Mouse (Mus musculus) left cerebral cortex, adult 11 months (tissue): ENCODE results near the gene Cachd1.

ENCODE experiments used
- DNase-seq: peaks from one replicate; pipeline ENCODE4 v3.0.0; 2022; ENCODE audit warnings: low spot score

Cachd1 gene

GRCm38 (mm10) chr4:100992086-100992485, 215.6 kb downstream of the Cachd1 start:
- no peak for DNase-seq

DNA sequence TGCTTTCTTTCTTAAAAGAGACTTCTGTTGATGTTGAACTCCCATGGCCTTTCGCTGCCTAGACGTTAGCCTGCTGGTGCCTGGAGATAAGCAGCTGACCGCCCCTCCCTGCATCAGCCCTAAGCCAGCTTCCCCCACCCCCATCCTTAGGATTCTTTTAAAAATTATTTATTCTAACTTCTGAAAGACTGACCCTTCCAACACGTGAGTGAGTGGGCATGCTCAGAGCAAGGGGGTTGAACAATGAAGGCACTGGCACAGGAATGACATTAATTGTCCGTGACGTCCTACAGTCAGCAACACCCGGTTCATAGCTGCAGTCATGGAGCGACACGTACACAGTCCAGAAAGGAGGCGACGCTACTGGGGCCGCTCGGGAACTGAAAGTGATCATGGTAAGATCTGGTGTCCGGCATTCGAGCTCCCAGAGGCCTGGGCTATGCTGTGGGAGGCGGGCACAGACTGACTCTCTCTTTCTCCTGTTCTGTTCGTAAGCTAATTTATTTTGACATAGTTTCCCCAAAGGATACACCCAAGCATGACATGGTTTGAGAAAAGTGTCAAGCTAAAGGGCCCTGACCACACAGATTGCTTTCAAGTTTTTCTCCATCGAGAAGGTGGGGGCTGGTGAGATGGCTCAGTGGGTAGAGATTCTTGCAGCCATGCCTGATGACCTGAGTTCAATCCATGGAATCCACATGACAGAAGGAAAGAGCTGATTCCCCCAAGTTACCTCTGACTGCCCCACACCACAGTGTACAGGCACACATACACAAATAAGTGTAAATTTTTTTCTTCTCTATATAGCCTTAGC, 218.2 kb downstream of the Cachd1 start:
- DNase-seq, result no peak

- no peak for DNase-seq
Measured at GRCm38 (mm10) chr4:100995617-100996016, 219.1 kb downstream of the Cachd1 start.

GRCm38 (mm10) chr4:100996060-100996651, 219.7 kb downstream of the Cachd1 start:
- DNase-seq, result no peak

DNA sequence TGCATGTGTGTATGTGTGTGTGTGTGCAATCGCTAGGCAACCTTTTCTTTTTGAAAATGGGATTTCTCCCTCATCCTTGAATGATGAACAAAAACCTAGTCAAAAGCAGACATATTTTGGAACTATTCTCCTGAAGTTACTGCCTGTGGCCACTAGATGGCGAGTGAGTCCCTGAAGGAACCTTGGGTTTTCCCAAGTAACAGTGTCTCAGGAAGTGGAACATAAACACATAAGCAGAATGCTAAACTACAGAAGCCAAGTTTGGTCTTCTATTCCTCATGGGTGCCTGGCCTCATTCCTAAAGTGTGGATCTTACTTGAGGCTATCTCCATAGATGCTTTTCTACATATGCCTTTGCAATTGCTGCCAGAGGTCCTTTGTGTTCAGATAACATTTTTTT, 221.7 kb downstream of the Cachd1 start:
- DNase-seq, result no peak

GRCm38 (mm10) chr4:100998906-100999305, 222.4 kb downstream of the Cachd1 start:
- DNase-seq, result no peak

- no peak for DNase-seq
Measured at GRCm38 (mm10) chr4:101000622-101001021, 224.1 kb downstream of the Cachd1 start.

- DNase-seq, result no peak
Measured at GRCm38 (mm10) chr4:101001073-101001472, 224.6 kb downstream of the Cachd1 start.

- DNase-seq, result no peak
Measured at GRCm38 (mm10) chr4:101002961-101003360, 226.5 kb downstream of the Cachd1 start.

DNA sequence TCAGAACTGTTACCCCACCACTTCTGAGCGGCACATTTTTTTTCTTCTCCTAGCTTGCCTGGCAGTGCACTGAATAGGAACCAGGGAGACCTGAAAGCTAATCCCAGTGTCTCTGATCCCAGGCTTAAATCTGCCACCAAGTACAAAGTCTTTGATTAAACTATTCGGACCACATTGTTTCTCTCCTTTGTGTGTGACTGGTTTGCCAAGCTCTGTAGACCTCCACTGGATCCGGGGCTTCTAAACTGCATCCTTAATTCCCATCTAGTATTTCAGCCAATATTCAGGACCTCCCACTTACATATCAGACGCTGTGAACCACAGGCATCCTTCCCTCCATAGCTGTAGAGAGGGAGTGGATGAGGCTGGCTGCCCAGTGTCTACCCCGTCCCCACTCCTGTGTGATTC, 231.9 kb downstream of the Cachd1 start:
- no peak for DNase-seq

DNA sequence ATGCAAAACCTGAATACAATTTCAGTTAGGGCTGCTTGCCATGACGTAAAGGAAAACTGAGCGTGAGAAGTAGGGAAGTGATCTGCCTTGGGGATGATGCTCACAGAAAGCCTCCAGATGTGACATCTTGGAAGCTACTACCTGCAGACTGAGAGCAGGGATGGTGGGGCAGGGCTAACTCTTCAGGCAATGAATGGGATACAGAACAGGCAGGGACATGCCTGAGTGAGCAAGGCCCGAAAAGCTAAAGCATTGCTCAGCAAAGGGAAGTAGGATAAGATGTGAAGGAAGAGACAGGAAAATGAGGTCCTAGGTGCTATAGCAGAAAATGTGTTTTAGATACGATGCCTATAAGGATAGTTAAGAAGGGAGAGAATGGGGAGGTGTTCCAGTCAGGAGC, 232.6 kb downstream of the Cachd1 start:
- no peak for DNase-seq

- DNase-seq, result no peak
Measured at GRCm38 (mm10) chr4:101017806-101018205, 241.3 kb downstream of the Cachd1 start.

DNA sequence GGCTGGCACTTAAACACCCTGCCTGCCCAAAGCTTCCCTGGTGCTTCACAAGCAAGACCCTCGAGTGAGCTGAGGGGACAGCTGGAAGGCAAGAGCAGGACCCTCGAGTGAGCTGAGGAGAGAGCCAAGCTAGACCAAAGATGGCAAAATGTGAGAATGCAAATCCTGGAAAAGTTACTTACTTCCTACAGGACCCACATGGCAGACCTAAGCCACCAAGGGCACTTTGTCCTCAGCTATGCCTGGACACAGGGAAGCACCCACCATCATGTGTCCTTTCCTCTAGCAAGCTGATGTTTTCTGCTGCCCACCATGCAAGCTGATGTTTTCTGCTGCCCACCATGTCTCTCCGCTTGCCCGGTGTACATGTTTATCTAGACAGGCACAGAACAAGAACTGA, 244.1 kb downstream of the Cachd1 start, which contains the start of gene Gm10577:
Gm10577 (minus strand) TSS at position 101 of the 400 bp plus-strand sequence.
- no peak for DNase-seq

DNA sequence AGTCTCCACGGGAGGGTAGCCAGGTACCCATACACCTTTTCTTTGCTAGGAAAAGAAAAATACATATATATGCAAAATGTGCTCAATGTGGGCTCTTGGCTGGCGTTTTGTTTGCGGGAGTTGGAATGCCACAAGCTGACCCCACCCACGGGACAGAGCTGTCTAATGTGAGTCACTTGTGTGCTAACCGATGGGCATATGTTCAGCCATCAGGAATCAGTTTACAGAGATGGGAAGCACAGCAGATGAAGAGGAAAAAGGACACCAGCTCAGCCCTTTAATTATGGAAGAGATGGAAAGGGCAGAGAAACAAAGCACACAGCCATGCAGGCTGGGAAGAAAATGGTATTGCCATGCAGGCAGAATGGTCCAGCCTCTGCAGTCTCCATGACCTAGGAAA, 250.1 kb downstream of the Cachd1 start:
- no peak for DNase-seq

GRCm38 (mm10) chr4:101026995-101027394, 250.5 kb downstream of the Cachd1 start:
- no peak for DNase-seq

- DNase-seq, result no peak
Measured at GRCm38 (mm10) chr4:101027852-101028411, 251.5 kb downstream of the Cachd1 start.

GRCm38 (mm10) chr4:101033047-101033446, 256.6 kb downstream of the Cachd1 start:
- DNase-seq, result no peak

DNA sequence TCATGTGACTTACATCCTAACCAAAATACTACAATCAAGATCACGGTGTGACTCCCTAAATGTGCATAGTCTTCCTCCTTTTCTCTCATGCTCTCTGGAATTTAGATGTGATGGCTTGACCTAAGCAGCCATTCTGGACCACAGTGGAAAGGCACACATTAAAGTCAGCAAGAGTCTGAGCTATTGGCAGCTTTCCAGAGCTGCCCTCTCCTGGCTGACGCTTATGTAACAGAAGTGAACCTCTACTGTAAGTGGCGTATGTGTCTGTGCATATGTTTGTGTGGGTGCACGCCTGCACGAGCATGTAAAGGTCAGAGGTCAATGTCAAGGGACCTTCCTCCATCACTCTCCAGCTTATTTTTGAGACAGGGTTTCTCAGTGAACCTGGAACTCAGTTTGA, 258.7 kb downstream of the Cachd1 start:
- DNase-seq, result no peak

DNA sequence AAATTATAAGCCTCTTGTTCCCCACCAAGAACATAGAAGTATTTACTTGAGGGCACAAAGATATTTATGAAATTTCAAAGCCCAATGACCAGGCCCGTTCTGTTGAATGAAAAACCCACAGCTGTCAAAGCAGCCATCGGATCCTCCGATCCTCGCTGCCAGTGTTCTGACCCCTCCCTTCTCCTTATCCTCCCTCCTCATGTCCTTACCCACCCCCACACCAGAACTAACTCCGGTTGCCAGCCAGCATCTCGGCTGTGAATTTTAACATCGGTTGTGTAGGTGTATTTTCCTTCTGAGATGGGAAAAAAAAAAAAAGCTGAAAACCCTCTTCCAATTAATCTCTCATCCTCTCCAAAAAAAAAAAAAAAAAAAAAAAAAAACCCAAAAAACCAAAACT, 260.7 kb downstream of the Cachd1 start:
- DNase-seq, result peak; percentile 29

GRCm38 (mm10) chr4:101043691-101044090, 267.2 kb downstream of the Cachd1 start:
- no peak for DNase-seq

DNA sequence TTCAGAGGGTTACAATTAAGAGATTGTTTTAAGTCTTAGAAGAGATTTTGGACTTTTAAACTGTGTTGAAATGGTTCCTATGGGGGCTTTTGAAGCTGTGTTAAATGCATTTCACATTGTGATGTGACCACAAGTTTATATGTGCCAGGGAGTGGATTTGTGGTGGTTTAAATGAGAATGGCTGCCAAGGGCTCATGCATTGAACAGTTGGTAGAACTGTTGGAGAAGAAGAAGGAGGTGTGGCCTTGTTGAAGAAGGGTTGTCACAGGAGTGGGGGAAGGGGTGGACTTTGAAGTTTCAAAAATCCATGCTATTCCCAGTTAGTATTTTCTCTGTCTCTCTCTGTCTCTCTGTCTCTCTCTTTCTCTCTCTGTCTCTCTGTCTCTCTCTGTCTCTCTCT, 267.7 kb downstream of the Cachd1 start:
- no peak for DNase-seq

DNA sequence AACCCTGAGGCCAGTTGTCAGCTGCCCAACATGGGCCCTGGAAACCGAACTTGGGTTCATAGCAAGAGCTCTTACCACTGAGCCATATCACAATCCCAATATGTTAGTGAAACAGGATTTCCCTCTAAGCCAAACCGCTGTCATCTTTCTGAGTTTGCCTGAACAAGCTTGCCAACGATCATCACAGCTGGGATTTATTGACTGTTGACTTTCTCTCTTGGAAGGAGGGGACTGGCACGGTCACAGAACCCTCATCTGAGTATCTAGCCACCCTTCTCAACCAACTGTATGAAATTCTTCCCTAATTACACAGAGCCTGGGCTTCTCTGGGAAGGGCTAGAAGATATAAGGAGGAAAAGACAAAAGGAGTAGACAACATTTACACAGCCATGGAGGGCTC, 270.1 kb downstream of the Cachd1 start:
- DNase-seq, result no peak

- no peak for DNase-seq
Measured at GRCm38 (mm10) chr4:101062146-101062545, 285.7 kb downstream of the Cachd1 start.
